Mouse (Mus musculus) liver, postnatal 0 days (tissue): ENCODE measurements around the gene Rexo1.

Experiments
- CTCF ChIP-seq: sonication (generic); IDR thresholded peaks from 2 replicates; pipeline ENCODE4 v1.5.1; 2016; ENCODE audit warnings: antibody characterized with exemption, low read depth
- EP300 ChIP-seq: IDR thresholded peaks from 2 replicates; pipeline ENCODE4 v1.6.1; 2016; ENCODE audit warnings: antibody characterized with exemption, low read depth, mild to moderate bottlenecking

DNA sequence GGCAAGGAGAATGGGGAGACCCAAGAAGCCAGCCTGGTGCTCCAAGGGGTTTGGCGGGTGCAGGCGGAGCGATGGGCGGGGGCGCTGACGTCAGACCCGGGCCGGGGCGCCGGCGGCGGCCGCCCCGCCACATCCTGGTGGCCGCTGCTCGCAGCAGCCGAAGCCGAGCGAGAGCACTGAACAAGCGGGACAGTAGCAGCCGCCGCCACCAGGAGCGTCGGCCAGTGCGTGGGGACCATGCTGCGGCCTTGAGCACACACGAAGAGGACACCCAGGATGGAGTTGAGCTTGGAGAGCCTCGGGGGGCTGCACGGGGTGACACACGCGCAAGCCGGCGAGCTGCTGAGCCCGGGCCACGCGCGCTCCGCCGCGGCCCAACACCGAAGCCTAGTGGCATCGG, 66.6 kb downstream of the Rexo1 start, which contains the start of gene Onecut3:
- TF ChIP-seq CTCF, result no peak
- no peak for TF ChIP-seq EP300
